Mouse (Mus musculus): ENCODE results near the gene Selplg.
A peak's percentile ranks its signal among the peaks of the same experiment; 100 is the strongest.
"Not testable (repeated sequence)": the region's sequence is repeated elsewhere in the genome, so short reads cannot be mapped to it uniquely, and the experiment has no call there.

Gene Selplg

GRCm38 (mm10) chr5:113791197-113792095 is 41.0 kb downstream of the Selplg start:
- no peak for DNase-seq (ENCODE audit: extremely low read depth, low read depth)

GRCm38 (mm10) chr5:113790453-113791196 is 41.8 kb downstream of the Selplg start:
- no peak for DNase-seq (ENCODE audit: extremely low read depth, low read depth)

GRCm38 (mm10) chr5:113789075-113789788 is 43.2 kb downstream of the Selplg start:
- DNase-seq (ENCODE audit: extremely low read depth, low read depth): no peak

- DNase-seq (ENCODE audit: extremely low read depth, low read depth): no peak
Observed at GRCm38 (mm10) chr5:113788645-113789044, 43.8 kb downstream of the Selplg start.

- DNase-seq (ENCODE audit: extremely low read depth, low read depth): no peak
Observed at GRCm38 (mm10) chr5:113786985-113787384, 45.5 kb downstream of the Selplg start.

GRCm38 (mm10) chr5:113784104-113784503 is 48.3 kb downstream of the Selplg start:
- DNase-seq (ENCODE audit: extremely low read depth, low read depth): not testable (repeated sequence)

- no peak for DNase-seq (ENCODE audit: extremely low read depth, low read depth)
Observed at GRCm38 (mm10) chr5:113783581-113784001, 48.9 kb downstream of the Selplg start.

- no peak for DNase-seq (ENCODE audit: extremely low read depth, low read depth)
Observed at GRCm38 (mm10) chr5:113782624-113783023, 49.8 kb downstream of the Selplg start.

GRCm38 (mm10) chr5:113781875-113782274 is 50.6 kb downstream of the Selplg start:
- DNase-seq (ENCODE audit: extremely low read depth, low read depth): no peak

- no peak for DNase-seq (ENCODE audit: extremely low read depth, low read depth)
Observed at GRCm38 (mm10) chr5:113781254-113781653, 51.2 kb downstream of the Selplg start.

GRCm38 (mm10) chr5:113780763-113781162 is 51.7 kb downstream of the Selplg start:
- no peak for DNase-seq (ENCODE audit: extremely low read depth, low read depth)

- no peak for DNase-seq (ENCODE audit: extremely low read depth, low read depth)
Observed at GRCm38 (mm10) chr5:113780082-113780752, 52.2 kb downstream of the Selplg start.

GRCm38 (mm10) chr5:113779569-113779968 is 52.9 kb downstream of the Selplg start:
- DNase-seq (ENCODE audit: extremely low read depth, low read depth): no peak

- not testable (repeated sequence) for DNase-seq (ENCODE audit: extremely low read depth, low read depth)
Observed at GRCm38 (mm10) chr5:113777728-113778127, 54.7 kb downstream of the Selplg start.

GRCm38 (mm10) chr5:113776896-113777226 is 55.6 kb downstream of the Selplg start:
- DNase-seq (ENCODE audit: extremely low read depth, low read depth): no peak

- no peak for DNase-seq (ENCODE audit: extremely low read depth, low read depth)
Observed at GRCm38 (mm10) chr5:113776128-113776895, 56.1 kb downstream of the Selplg start.

- DNase-seq (ENCODE audit: extremely low read depth, low read depth): no peak
Observed at GRCm38 (mm10) chr5:113775585-113775984, 56.9 kb downstream of the Selplg start.

- peak; percentile 66 for DNase-seq (ENCODE audit: extremely low read depth, low read depth)
Observed at GRCm38 (mm10) chr5:113773664-113774063, 58.8 kb downstream of the Selplg start.

GRCm38 (mm10) chr5:113772905-113773519 is 59.4 kb downstream of the Selplg start:
- DNase-seq (ENCODE audit: extremely low read depth, low read depth): no peak

GRCm38 (mm10) chr5:113772450-113772895 is 60.0 kb downstream of the Selplg start, which contains the start of the genes Sart3 and Iscu:
Gene Sart3, minus strand, starts transcription at chr5:113772510.
Gene Iscu, plus strand, starts transcription at chr5:113772748.
- peak; percentile 87 for DNase-seq (ENCODE audit: extremely low read depth, low read depth)
